Mouse (Mus musculus) testis, adult 2 months (tissue): ENCODE measurements around the gene Src.

Experiments used
- CTCF ChIP-seq: fragments of 200-500 bp; IDR thresholded peaks from 2 replicates; pipeline ENCODE4 v1.5.1; 2012; ENCODE audit warnings: low read depth, mild to moderate bottlenecking, inconsistent platforms, low read length, moderate library complexity; ENCODE audit not compliant: control insufficient read depth, insufficient read depth, insufficient replicate concordance
- POLR2A ChIP-seq: fragments of 200-500 bp; IDR thresholded peaks from 2 replicates; pipeline ENCODE4 v1.6.1; 2012; ENCODE audit warnings: low read depth, mild to moderate bottlenecking, inconsistent platforms, low read length, moderate library complexity; ENCODE audit not compliant: control insufficient read depth

- TF ChIP-seq POLR2A (no peak), CTCF (no peak)
Measured at GRCm38 (mm10) chr2:157412497-157412896, 5.7 kb upstream of the Src start.
